ENCODE assay signal across 27 mouse cellular contexts in genomic region chr8:106623954-106624353, GRCm38 (mm10). TPM values are rescaled to one million over a fixed set of nuclear protein-coding genes. Genes with fewer than 3 reads are reported as not detected.
A peak's percentile ranks its signal among the peaks of the same experiment; 100 is the strongest.
DNase-seq lines count a peak whose midpoint lies in the region; ATAC-seq and TF ChIP-seq lines count a peak whose summit lies in the region.
"Had no signal": no experiment of that assay in that cellular context is flagged by ENCODE, and none has a peak within 500 bp of the region (broad histone marks: within the 10 kb centered on the region; RNA-seq: fewer than 3 reads in every experiment).

No protein-coding gene starts in this region.

- H3K4me1 ChIP-seq in kidney, adult 2 months (ENCODE audit: control insufficient read depth, insufficient read depth, low read length): peaks cover 38% of the 10 kb centered on the region
- peaks cover 12% of the 10 kb centered on the region; the same call in 1 of the 2 replicates for H3K4me1 ChIP-seq in liver, adult 2 months (ENCODE audit: control insufficient read depth, insufficient read depth, low read length)
- H3K4me1 ChIP-seq in liver, embryonic 11.5 days (replicated peaks; ENCODE audit: control insufficient read depth, insufficient read depth, low read length): no peaks in the 10 kb centered on the region
- peaks cover 4 to 25% of the 10 kb centered on the region in 2 experiments; a peak in 2 of 4 replicates for H3K4me1 ChIP-seq in ES-E14 (ENCODE audit: control insufficient read depth in 2 of 2, insufficient read depth in 2 of 2, low read length in 2 of 2, poor library complexity in 1 of 2)
- H3K4me1 ChIP-seq in stomach, embryonic 15.5 days: peaks cover 26% of the 10 kb centered on the region
- H3K4me1 ChIP-seq: forebrain, embryonic 15.5 days; midbrain, embryonic 15.5 days had no signal

- H3K9ac ChIP-seq in liver, adult 2 months (ENCODE audit: low read depth, low read length): no peak overlapping the region
- no peak overlapping the region for H3K9ac ChIP-seq in liver, embryonic 11.5 days (ENCODE audit: low read depth, low read length)
- no peak overlapping the region for H3K9ac ChIP-seq in ES-E14 (ENCODE audit: insufficient read depth, low read depth, low read length, poor library complexity, severe bottlenecking)
- no peak overlapping the region for H3K9ac ChIP-seq in stomach, embryonic 15.5 days
- H3K9ac ChIP-seq: embryonic facial prominence, embryonic 15.5 days; forebrain, embryonic 15.5 days; heart, embryonic 12.5 days; intestine, embryonic 15.5 days; liver, embryonic 13.5 days; lung, embryonic 15.5 days; midbrain, embryonic 15.5 days; neural tube, embryonic 13.5 days had no signal

- no peak for ATAC-seq in liver, embryonic 11.5 days (replicated peaks; ENCODE audit: low FRiP score)
- no peak for ATAC-seq in stomach, embryonic 15.5 days (ENCODE audit: insufficient read depth, low FRiP score, low read depth)
- ATAC-seq: forebrain, embryonic 15.5 days; hindbrain, embryonic 16.5 days; midbrain, embryonic 15.5 days had no signal

- H3K79me2 ChIP-seq in liver, adult 2 months (ENCODE audit: control insufficient read depth, insufficient read depth, low read length): peaks cover 6% of the 10 kb centered on the region; the same call in 1 of the 2 replicates

- H3K4me3 ChIP-seq in kidney, adult 2 months (ENCODE audit: insufficient read depth, low read depth, low read length): no peak overlapping the region
- no peak overlapping the region for H3K4me3 ChIP-seq in liver, adult 2 months (ENCODE audit: insufficient read depth, low read depth, low read length)
- no peak overlapping the region for H3K4me3 ChIP-seq in liver, embryonic 11.5 days (ENCODE audit: low read depth, low read length)
- H3K4me3 ChIP-seq in ES-E14 (ENCODE audit: insufficient read depth in 1 of 2, low read depth in 1 of 2, low read length in 2 of 2, poor library complexity in 1 of 2, severe bottlenecking in 1 of 2): no peak overlapping the region
- no peak overlapping the region for H3K4me3 ChIP-seq in stomach, embryonic 15.5 days (replicated peaks)
- H3K4me3 ChIP-seq: embryonic facial prominence, embryonic 15.5 days; forebrain, embryonic 15.5 days; heart, embryonic 12.5 days; hindbrain, embryonic 10.5 days; intestine, embryonic 15.5 days; left cerebral cortex, adult 2 months; liver, embryonic 13.5 days; lung, embryonic 15.5 days; midbrain, embryonic 15.5 days; neural tube, embryonic 13.5 days had no signal

- no peak for TF ChIP-seq CTCF in kidney, adult 2 months (conservative IDR thresholded peaks at IDR 0.05; ENCODE audit: insufficient read depth, insufficient read length, low read depth, low read length)
- no peak for TF ChIP-seq CTCF in liver, adult 2 months (IDR thresholded peaks at IDR 0.05; ENCODE audit: low read depth, low read length)

- H3K27me3 ChIP-seq in kidney, adult 2 months (replicated peaks; ENCODE audit: control insufficient read depth, insufficient read depth, low read length): no peaks in the 10 kb centered on the region
- no peaks in the 10 kb centered on the region for H3K27me3 ChIP-seq in liver, adult 2 months (ENCODE audit: control insufficient read depth, insufficient read depth, low read length)
- no peaks in the 10 kb centered on the region for H3K27me3 ChIP-seq in liver, embryonic 11.5 days (replicated peaks; ENCODE audit: control insufficient read depth, insufficient read depth, low read length)
- H3K27me3 ChIP-seq in stomach, embryonic 15.5 days (replicated peaks): no peaks in the 10 kb centered on the region
- H3K27me3 ChIP-seq: embryonic facial prominence, embryonic 15.5 days; forebrain, embryonic 15.5 days; intestine, embryonic 15.5 days; liver, embryonic 13.5 days; lung, embryonic 15.5 days; midbrain, embryonic 15.5 days; neural tube, embryonic 13.5 days had no signal

- H3K4me2 ChIP-seq in liver, embryonic 11.5 days: no peak overlapping the region
- H3K4me2 ChIP-seq in stomach, embryonic 15.5 days: no peak overlapping the region
- H3K4me2 ChIP-seq: embryonic facial prominence, embryonic 15.5 days; forebrain, embryonic 15.5 days; heart, embryonic 12.5 days; intestine, embryonic 15.5 days; liver, embryonic 13.5 days; lung, embryonic 15.5 days; midbrain, embryonic 15.5 days; neural tube, embryonic 13.5 days had no signal

- no peaks in the 10 kb centered on the region for H3K9me3 ChIP-seq in liver, embryonic 11.5 days (ENCODE audit: control insufficient read depth, low read length)
- H3K9me3 ChIP-seq in ES-E14 (ENCODE audit: control insufficient read depth, insufficient read depth, low read depth, low read length): no peaks in the 10 kb centered on the region
- H3K9me3 ChIP-seq in stomach, embryonic 15.5 days: no peaks in the 10 kb centered on the region
- H3K9me3 ChIP-seq: embryonic facial prominence, embryonic 15.5 days; forebrain, embryonic 15.5 days; heart, embryonic 12.5 days; hindbrain, embryonic 10.5 days; intestine, embryonic 15.5 days; liver, embryonic 13.5 days; lung, embryonic 15.5 days; midbrain, embryonic 15.5 days; neural tube, embryonic 13.5 days had no signal

- in situ Hi-C loops in ES-E14 (cut with MboI; ENCODE audit: low sequenced_read_pairs in 2 of 2, unreplicated experiment in 2 of 2): no loop called here

- TF ChIP-seq POLR2A in kidney, adult 2 months (IDR thresholded peaks at IDR 0.05; ENCODE audit: low read depth, low read length): no peak
- TF ChIP-seq POLR2A in liver, adult 2 months (IDR thresholded peaks at IDR 0.05; ENCODE audit: extremely low read depth, insufficient read depth, low read length): no peak

- DNase-seq in kidney, adult 2 months: no peak
- no peak for DNase-seq in kidney, adult 11 months
- DNase-seq in liver, adult 2 months (ENCODE audit: extremely low read depth, low read depth, low spot score): no peak
- no peak for DNase-seq in liver, embryonic 11.5 days (ENCODE audit: low spot score)
- DNase-seq in ES-E14 (ENCODE audit: low read depth, low spot score) (no peak), adipocyte (ENCODE audit: low spot score) (no peak)
- DNase-seq in urinary bladder, postnatal 4 days (ENCODE audit: low spot score in 2 of 2): no peak
- DNase-seq: adrenal gland, postnatal 25 days; cerebellum, adult 8-10 months; cerebellum, postnatal 36 days; embryo, embryonic 11 days; heart, adult 18-20 months; heart, postnatal 10 days; liver, embryonic 13.5 days had no signal

- no peaks in the 10 kb centered on the region for H3K36me3 ChIP-seq in kidney, adult 2 months (ENCODE audit: control insufficient read depth, insufficient read depth, low read length)
- H3K36me3 ChIP-seq in liver, adult 2 months (ENCODE audit: control insufficient read depth, insufficient read depth, low read length): no peaks in the 10 kb centered on the region
- no peaks in the 10 kb centered on the region for H3K36me3 ChIP-seq in liver, embryonic 11.5 days (ENCODE audit: control insufficient read depth, insufficient read depth, low read length)
- H3K36me3 ChIP-seq in ES-E14 (ENCODE audit: control insufficient read depth, insufficient read depth, low read length, poor library complexity, severe bottlenecking): peaks cover 3% of the 10 kb centered on the region; the same call in 1 of the 2 replicates
- no peaks in the 10 kb centered on the region for H3K36me3 ChIP-seq in stomach, embryonic 15.5 days
- H3K36me3 ChIP-seq: embryonic facial prominence, embryonic 15.5 days; forebrain, embryonic 15.5 days; heart, embryonic 12.5 days; hindbrain, embryonic 10.5 days; intestine, embryonic 15.5 days; liver, embryonic 13.5 days; lung, embryonic 15.5 days; midbrain, embryonic 15.5 days; neural tube, embryonic 13.5 days had no signal

- H3K27ac ChIP-seq in kidney, adult 2 months (ENCODE audit: insufficient read depth, low read depth, low read length): peak overlapping the region; percentile 85
- peak overlapping the region; percentile 24; the same call in 1 of the 2 replicates for H3K27ac ChIP-seq in liver, adult 2 months (replicated peaks; ENCODE audit: insufficient read depth, low read depth, low read length)
- H3K27ac ChIP-seq in liver, embryonic 11.5 days (ENCODE audit: low read depth, low read length): no peak overlapping the region
- H3K27ac ChIP-seq in ES-E14 (ENCODE audit: insufficient read depth, low read depth, low read length, poor library complexity, severe bottlenecking): no peak overlapping the region
- H3K27ac ChIP-seq in stomach, embryonic 15.5 days: peak overlapping the region; percentile 80; the same call in 1 of the 2 replicates
- H3K27ac ChIP-seq: embryonic facial prominence, embryonic 15.5 days; forebrain, embryonic 15.5 days; hindbrain, embryonic 10.5 days; left cerebral cortex, adult 2 months; liver, embryonic 13.5 days; lung, embryonic 15.5 days; macrophage; midbrain, embryonic 15.5 days; neural tube, embryonic 13.5 days had no signal

TF ChIP-seq in ES-E14, 5 proteins besides CTCF, POLR2A, EP300 and RAD21:
- TF ChIP-seq ZC3H11A (IDR thresholded peaks at IDR 0.05; ENCODE audit: borderline replicate concordance, low read depth, low read length): no peak
- TF ChIP-seq MAFK (IDR thresholded peaks at IDR 0.05; ENCODE audit: insufficient read depth, low read depth, low read length): 0 out of 2 replicates have a peak, but pooled peaks have one; percentile 31
TF ChIP-seq in ES-E14: peak in this region for 1.

RNA-seq across cellular contexts. Expression of gene Cdh1, which starts 20.8 kb away (rescaled TPM):
- polyA plus RNA-seq in kidney, adult 2 months (2012; rRNA removed): 68.7 and 81.7 TPM in 2 replicates
- 17.5 and 29.9 TPM in 2 replicates for total RNA-seq in liver, adult 2 months (2014; rRNA removed)
- 8.8 and 19.8 TPM in 2 replicates for polyA plus RNA-seq in liver, adult 2 months (2012; rRNA removed)
- 11.0 and 11.8 TPM in 2 replicates for polyA plus RNA-seq in liver, embryonic 11.5 days (2014; fragmentation: Nextera tagmentation; extraction: Ambion mirVana)
- total RNA-seq in ES-E14 (2012; rRNA removed): 254 and 424 TPM in 2 replicates
- polyA plus RNA-seq in stomach, embryonic 15.5 days (2015; fragmentation: Nextera tagmentation; extraction: Ambion mirVana): 163 and 189 TPM in 2 replicates
- total RNA-seq: MEL had no signal

RNA-seq across cellular contexts. Expression of gene Gm10073, which starts 50.7 kb away (rescaled TPM):
- polyA plus RNA-seq in kidney, adult 2 months (2012; rRNA removed): 34.0 and 102 TPM in 2 replicates
- total RNA-seq in liver, adult 2 months (2014; rRNA removed): 11.3 and 12.4 TPM in 2 replicates
- 64.6 and 78.5 TPM in 2 replicates for polyA plus RNA-seq in liver, adult 2 months (2012; rRNA removed)
- polyA plus RNA-seq in liver, embryonic 11.5 days (2014; fragmentation: Nextera tagmentation; extraction: Ambion mirVana): 11.9 and 15.4 TPM in 2 replicates
- 83.5 and 86.5 TPM in 2 replicates for total RNA-seq in ES-E14 (2012; rRNA removed)
- polyA plus RNA-seq in stomach, embryonic 15.5 days (2015; fragmentation: Nextera tagmentation; extraction: Ambion mirVana): 11.0 and 48.1 TPM in 2 replicates

RNA-seq across cellular contexts. Expression of gene Tango6, which starts 58.9 kb away (rescaled TPM):
- 6.1 TPM in 2 replicates for polyA plus RNA-seq in kidney, adult 2 months (2012; rRNA removed)
- total RNA-seq in liver, adult 2 months (2014; rRNA removed): 2.1 and 3.2 TPM in 2 replicates
- polyA plus RNA-seq in liver, adult 2 months (2012; rRNA removed): 3.4 and 4.0 TPM in 2 replicates
- polyA plus RNA-seq in liver, embryonic 11.5 days (2014; fragmentation: Nextera tagmentation; extraction: Ambion mirVana): 8.8 and 9.6 TPM in 2 replicates
- total RNA-seq in ES-E14 (2012; rRNA removed): 13.6 and 16.5 TPM in 2 replicates
- polyA plus RNA-seq in stomach, embryonic 15.5 days (2015; fragmentation: Nextera tagmentation; extraction: Ambion mirVana): 7.8 and 9.5 TPM in 2 replicates

Comparison
In these comparisons a context has a peak if more than half of its experiments do, and no peak if none do; other contexts are left out.
1. H3K27ac ChIP-seq: peak in kidney, adult 2 months (single experiment), liver, adult 2 months (single experiment) and stomach, embryonic 15.5 days (single experiment); none in liver, embryonic 11.5 days (single experiment) and ES-E14 (single experiment).